Mouse (Mus musculus) layer of hippocampus, postnatal 10 days (tissue): Measurements from ENCODE around the gene Rbfox2. TPM values are rescaled to one million over a fixed set of nuclear protein-coding genes. Genes with fewer than 3 reads are reported as not detected.
A peak's percentile ranks its signal among the peaks of the same experiment; 100 is the strongest.
"Not testable (repeated sequence)": the region's sequence is repeated elsewhere in the genome, so short reads cannot be mapped to it uniquely, and the experiment has no call there.

Source experiments
- DNase-seq, 2 experiments: peaks; one replicate each; pipeline ENCODE4 v3.0.0; 2021; ENCODE audit warnings: low spot score in 2 of 2
- long read RNA-seq: library from polyadenylated mRNA; stranded (forward); transcript quantifications from one replicate; pipeline ENCODE4 v2.0.0, GENCODE M21; 2023
- total RNA-seq, 2 experiments: library from RNA; stranded (reverse); gene quantifications; 2 replicates each; pipeline ENCODE4 v1.2.3; 2021

The Rbfox2 gene
- total RNA-seq: 100 to 1,000 TPM; 232 to 253 TPM
- long read RNA-seq, full-length matches to known transcripts: 2 of 69 reads
- long read RNA-seq, partial matches to known transcripts: 3 of 69 reads
- long read RNA-seq, other reads (novel, unspliced or antisense): 64 of 69 reads

DNA sequence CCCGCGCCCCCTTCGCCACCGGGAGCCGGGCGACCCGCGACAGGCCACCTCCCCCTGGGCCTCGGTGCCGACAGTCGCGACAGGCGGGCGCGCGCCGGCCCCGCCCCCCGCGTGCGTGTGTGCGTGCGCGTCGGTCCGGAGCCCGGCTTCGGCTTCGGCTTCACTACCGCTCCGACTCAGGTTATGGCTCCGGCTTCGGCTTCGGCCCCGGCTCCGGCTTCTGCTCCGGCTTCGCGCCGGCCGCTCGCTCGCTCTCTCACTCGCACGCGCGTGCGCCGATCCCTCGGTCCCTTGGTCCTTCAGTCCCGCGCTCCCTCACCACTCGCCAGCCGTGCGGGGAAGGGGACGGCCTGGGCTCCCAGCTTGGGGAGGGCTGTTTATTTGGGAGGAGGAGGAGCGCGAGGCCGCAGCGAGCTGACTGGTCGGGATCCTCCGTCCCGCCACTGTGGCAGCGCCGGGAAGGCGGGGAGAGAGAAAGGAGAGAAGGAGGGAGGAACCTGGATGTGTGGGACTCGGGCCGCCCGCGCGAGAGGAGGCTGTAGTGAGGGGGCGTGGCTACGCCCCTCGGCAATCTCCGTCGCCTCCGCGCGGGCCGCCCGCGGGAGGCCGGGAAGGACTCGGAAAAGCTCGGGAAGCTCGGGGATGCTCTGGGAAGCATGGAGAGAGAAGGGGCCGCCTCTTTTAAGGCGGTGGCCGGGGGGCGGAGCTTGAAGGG is at the start of gene Rbfox2:
Rbfox2 (minus strand) TSS at position 458 of the 715 bp plus-strand sequence.
- DNase-seq: peak; percentile 91 to 93

DNA sequence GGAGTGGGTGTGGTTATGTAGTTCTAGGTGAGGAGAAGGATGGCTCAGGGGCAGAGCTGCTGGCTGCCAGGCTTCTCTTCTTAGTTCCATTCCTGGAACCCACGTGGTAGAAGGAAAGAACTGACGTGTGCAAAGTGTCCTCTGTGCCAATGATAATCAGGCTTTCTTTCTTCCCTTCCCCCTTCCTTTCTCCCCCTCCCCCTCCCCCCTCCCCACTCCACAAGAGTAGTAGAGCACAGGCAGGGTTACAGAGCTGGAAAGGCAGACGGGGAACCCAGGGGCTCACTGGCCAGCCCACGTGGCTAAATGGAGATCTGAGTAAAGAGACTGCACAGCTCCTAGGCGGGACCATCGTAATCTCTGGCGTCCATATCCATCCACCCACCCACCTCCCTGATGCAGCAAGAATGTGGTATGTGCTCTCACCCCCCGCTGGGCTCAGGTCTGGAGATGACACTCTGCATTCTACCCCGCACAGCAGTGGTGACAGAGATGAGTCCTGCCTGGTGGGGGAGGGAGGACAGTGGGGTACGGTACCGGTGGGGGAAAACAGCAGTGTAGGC is 49.5 kb upstream of the Rbfox2 start:
- DNase-seq: no peak

DNA sequence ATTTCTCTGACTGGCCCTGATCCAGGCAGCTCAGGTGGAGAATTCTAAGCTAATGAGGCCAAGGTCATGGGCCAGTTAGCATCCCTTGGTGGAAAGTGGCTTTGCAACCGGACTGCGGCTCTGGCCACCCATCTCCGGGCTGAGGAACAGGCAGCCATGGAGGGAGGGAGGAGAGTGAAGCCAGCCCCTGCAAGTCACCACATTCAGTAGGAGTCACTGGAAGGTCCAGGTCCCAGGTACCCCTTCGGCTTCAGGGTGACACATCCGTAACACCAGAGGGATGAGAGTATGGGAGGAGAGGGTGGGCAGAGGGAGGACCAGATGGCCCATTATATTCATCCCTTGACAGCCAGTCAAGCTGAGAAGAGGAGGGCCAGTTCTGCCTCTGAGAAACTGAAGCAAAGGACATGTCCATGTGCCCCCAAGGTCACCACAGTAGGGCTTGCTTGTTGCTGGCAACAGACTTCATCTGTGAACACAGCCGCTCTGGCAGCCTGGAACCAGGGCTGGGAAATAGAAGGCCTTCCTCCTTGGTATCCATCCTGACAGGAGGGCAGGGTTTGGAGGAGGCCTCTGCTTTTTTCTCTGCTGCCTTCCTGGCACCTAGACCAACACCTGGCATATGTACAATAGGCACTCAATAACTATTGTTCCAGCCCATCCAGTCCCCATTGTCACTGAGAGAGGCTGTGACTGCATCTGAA is 48.2 kb upstream of the Rbfox2 start:
- DNase-seq: no peak

DNA sequence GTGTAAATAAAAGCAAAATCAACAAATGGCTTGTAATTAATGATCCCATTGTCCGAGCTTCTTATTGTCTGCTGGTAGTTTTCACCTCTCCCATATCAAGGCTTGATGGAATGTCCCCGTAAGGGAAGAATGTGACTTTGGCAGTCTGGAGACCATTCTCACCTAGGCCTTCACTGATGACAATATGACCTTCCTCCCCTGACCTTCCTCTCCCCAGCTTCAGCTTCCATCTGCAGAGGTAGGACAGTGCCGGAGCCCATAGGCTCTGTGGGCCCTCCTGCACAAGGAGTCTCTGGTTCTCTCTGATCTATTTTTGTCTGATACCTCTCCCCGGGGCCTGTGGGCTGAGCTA is 47.7 kb upstream of the Rbfox2 start:
- no peak for DNase-seq

DNA sequence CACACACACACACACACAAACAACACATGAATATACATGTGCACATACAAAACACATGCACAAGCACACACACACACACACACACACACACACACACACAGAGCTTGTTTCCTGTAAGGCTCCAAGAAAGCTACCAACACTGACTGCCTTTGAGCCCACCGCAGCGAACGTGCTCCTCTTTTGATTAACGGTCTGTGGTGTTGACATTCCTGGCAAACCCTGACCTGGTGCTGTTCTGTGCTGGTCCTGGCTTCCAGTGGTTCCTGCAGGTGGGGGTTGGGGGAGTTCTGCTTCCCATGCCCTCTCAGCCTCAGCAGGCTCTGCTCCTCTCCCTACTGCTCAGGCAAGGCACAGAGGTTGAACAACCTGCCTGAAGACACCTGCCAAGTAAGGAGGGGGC is 47.0 kb upstream of the Rbfox2 start:
- DNase-seq: no peak

DNA sequence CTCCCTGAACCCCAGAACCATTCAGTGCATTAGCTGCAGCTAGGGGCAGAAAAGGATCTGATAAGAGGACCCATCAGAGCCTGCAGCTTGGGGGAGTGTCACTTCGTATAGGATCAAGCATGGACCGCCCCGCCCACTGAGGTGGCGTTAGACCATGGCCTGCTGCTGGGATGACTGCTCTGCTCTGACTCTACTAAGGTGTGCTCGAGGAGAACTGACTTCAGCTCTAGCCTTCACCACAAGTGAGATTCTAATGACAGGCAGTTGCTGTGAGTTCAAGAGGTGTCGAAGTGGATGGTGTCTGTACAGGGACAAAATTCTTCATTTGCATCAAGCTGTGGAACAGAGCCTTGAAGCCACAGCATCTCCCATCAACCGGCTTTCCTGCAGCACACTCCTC is 46.1 kb upstream of the Rbfox2 start:
- no peak for DNase-seq

DNA sequence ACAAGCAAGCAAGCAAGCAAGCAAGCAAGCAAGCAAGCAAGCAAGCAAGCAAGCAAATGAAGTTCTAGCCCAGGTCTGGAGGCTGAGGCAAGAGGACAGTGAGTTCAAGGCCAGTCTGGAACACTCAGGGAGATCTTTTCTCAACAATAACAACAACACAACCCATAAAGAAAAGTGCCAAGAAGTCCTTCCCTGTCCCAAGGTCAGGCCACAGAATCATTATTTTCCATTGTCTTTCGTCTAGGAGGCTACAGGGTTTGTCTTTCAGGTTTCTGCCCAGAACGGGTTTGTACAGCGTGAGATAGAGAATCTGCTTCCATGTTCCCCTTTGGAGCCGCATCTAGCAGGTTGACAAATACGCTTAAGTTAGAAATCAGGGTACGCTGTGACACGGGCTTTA is 43.3 kb upstream of the Rbfox2 start:
- DNase-seq: no peak

DNA sequence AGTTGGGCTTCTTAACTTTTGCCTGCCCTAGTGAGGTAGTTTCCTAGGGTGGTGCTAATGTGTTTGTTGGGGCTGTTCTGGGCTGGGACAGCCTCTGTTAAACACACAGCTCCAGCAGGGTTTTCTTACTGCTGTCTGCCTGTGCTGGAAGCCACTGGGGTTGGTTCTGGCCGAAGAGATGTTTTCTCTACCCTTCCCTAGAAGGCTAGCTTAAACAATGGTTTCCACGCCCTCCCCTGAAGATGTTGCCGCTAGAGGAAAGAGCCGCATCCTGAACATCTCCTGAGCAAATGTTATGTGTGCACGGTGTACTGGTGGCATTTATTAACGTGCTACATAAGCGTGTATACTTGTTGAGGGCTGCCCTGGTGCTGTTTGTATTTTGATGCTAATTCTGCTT is 41.3 kb upstream of the Rbfox2 start:
- DNase-seq: no peak

DNA sequence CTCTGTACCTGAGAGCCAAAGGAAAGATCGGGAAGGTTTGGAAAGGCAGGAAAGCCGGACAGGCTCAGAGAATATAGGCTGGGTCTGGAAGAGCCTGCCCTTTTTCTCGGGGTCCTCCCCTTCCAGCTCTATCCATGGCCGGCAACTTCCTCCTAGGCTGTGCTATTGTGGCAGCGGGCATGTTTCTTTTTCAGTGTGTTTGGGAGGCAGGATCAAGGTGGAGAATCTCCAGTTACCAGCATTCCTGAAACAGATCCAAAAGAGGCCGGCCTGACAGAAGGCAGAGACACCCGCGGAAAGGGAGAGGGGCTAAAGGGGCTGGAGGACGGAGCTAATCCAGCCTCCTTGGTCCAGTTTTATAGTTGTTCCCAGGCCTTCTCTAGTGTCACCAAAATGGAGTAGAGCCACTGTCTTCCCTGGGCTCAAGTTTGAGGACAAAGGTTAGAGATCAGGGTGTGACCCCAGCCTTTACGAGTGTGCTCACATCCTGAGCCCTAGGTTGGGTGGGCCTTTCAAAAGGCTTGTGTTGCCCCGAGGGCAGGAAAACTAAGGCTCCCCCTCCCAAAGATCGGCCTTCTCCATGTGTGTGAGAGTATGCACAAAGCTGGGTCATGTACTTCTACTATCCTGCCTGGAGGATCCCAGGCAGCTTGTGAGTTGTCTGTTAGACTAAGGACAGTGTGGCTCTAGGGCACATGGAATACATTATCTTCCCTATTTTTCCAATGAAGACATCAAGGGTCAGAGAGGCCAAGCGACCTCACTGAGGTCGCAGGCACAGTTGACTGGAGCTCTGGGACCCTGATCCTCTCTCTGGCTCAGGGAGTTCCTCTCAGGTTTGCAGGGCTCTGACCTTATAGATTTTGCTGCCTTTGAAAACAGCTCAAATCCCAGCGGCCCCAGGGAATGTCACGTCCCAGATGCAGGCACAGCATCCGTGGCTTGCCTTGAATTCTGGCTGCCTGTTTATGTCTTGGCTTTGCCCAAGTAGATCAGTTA is 37.6 kb upstream of the Rbfox2 start:
- DNase-seq: no peak

DNA sequence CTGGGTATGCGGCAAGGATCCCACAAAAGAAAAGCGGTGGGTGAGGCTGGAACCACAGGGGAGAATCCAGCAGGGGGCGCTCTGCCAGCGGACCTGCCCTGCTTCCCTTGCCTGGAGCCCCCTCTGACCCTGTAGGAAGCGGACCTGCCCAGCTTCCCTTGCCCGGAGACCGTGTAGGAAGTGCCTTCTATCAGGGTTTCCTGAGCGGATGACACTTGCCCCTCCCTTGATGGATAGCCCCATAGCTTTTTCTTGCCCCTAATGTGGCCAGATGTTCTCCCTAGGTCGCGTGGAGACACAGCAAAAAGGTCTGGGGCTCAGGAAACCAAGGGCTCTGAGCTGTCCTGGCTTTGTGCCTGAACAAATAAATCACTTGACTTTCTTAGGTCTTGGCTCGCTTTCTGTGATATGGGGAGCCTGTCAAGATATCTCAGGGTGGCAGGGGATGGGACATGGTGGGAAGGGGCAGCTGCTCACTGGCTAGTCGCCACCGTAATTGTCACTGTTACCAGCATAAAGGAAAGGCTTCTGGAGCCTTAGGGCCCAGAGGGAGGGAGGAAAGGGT is 36.8 kb upstream of the Rbfox2 start:
- peak; percentile 71 to 79 for DNase-seq

DNA sequence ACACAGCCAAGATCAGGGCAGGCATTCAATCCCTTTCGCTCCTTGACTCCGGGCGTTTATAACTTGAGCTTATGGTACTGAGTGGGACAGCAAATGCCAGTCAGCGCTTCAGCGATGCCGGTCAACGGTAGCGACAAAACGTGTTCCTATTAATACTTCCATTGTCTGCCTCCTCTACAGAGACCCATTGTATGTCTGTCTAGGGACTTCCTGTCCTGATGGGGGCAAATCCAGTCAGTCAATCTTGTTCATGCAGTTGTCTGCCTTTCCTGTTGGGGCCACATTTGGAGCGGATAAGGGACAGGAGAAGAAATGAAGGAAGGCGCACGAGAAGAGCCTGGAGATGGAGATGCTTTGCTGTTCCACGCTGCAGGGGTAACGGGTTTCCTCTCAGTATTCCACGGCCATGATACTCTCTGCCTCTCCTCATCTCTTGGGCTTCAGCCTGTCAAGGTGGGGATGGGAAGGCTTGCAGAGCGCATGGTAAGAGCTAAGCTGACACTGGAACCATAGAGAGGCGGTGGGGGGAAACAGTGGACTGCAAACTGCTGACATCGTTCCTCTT is 36.2 kb upstream of the Rbfox2 start:
- no peak for DNase-seq

DNA sequence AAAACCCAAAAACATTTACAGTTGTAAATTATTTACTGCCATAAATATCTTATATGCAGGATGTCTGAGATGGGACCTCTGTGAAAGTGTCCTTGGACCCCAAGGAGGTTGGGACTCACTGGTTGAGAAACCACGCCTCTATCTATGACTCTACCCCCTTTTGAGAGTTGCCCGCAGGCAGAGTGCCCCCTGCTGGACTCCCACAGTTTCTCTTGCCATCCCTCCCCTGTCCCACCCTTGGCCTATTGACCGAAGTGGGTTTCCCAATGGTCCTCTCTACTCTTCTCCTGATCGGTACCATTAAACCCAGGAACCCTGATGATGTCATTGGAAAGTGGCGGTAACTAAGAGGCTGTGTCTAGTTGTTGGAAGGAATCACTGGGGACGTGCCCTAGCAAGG is 35.2 kb upstream of the Rbfox2 start:
- DNase-seq: no peak

DNA sequence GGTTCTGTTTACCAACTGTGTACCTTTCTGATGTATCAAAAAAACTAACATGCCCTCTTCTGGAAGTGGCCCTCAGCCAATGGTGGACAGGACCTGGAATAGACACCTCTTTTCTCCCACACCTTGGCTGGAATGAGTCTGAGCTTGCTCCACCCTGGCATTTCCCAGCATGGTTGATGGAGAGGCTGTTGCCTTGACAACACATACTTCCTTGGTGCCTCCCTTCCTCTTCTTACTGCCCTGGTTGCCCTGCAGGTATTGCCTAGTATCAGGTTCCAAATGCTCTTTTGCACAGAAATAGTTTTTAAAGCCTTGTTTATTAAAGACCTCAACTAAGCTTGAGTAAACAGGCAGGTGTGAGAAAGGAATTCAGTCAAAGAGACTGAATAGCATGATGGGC is 33.8 kb upstream of the Rbfox2 start:
- DNase-seq: no peak

DNA sequence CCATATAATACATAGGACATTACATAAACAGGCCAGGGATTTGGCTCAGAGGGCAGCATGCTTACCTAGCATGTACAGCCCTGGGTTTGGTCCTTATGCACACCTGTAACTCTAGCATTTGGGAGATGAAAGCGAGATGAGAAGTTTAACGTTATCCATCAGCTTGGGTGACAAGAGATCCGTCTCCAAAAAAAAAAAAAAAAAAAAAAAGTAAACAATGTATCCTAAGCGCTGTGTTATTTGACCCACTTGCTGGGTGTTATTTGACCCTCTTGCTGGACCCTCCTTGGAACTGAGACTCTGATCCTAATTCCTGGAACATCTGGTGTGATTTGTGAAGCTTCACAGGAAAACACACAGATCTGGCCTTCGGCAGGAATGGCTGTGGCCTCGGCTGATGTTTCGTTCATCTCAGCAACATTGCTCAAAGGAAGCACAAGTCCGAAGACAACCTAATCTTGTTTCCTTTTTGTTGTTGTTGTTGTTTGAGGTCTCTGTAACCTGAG is 32.2 kb upstream of the Rbfox2 start:
- DNase-seq: no peak

DNA sequence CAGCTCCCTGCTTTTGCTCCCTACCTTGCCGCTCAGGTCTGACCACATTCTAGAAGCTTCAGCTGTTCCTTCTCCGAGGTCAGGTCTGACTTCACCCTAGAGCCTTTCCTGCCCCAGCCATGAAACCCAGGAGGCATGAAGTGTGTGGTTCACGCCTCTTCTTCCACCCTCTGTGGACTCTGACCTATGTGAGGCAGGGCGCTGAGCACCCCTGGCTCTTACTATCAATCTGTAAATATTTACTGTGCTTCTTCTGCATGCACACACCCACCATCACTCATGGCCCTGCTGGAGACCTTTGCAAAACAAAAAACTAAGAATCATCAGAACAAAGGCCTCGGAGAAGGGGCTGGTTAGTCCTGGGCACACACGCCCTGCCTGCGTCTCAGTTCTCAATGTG is 31.6 kb upstream of the Rbfox2 start:
- DNase-seq: no peak

DNA sequence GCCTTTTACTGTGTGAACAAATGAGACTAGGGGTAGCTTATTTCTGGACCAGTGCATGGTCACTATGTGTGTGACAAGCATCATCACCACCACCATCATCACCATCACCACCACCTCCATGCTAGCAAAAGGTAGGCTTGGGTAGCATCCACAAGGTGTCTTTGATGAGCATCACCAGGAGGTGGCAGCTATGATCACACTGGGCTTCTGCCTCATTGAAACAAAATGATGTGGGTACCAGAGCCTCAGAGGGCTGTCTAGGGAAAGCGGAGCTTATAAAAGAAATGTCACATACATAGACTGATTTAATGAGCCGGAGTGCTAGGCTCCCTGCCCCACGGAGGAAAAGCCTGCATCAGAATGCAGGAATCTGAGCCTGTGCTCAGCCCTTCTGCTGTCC is 31.1 kb upstream of the Rbfox2 start:
- DNase-seq: no peak

DNA sequence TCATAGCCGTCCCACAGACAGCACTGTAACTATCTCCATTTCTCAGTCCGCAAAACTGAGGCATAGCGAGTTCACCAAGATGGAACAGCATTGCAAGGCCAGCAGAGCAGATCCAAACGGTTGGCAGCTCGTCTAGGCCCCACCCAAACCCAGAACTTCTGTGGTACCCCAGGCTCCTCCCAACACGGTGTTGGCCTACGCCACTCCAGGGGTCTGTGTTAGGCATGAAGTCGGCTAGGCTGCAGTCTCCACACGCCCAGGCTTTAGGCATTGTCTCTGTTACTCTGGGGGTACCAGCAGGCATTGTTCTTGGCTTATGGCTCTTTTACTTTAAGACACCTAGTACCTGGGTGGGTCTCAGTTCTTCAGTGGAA is 30.2 kb upstream of the Rbfox2 start:
- no peak for DNase-seq

DNA sequence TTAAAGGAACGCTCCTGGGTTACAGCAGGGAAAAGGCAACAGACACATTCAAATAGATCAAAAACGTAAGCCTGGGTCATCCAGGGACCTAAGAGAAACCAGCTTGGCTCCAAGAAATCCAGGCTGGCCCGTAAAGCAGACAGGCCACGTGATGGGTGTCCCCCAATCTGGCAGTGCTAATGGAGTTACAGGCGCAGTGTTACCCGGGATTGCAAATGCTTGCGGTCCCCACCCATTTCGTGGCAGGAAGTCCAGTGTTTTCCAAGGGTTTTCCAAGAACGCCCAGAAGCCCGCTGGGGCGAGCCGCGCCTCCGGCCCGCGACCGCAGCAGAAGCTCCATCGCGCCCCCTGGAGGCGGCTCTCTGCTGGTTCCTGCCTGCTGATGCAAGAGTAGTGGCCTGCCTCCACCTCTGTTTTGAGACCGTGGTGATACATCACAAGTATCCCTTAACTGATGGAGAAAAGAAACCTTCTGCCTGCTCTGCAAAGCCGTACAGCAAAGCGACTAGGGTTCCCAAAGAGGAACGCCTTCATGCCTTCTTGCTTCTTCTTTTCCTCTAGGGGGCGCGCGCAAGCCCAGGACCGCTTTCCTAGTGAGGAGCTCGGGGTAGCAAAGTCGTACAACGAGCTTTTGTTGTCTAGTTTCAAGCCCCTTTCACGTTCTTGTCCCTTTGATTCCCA is 29.6 kb upstream of the Rbfox2 start:
- peak; percentile 88 to 90 for DNase-seq

DNA sequence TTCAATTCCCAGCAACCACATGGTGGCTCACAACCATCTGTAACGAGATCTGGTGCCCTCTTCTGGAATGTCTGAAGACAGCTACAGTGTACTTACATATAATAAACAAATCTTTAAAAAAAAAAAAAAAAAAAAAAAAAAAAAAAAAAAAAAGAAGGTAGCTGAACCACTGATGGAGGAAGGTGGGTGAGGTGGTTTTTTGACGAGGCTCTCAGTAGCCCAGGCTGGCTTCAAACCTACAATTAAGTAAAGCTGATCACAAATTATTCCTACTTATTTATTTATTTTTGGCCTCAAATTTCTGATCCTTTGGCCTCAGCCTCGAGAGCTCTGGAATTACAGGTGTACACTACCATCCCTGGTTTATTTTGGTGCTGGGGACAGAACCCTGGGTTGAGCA is 28.4 kb upstream of the Rbfox2 start:
- DNase-seq: not testable (repeated sequence)
